Mouse (Mus musculus): Measurements from ENCODE around the gene Nup214.

- TF ChIP-seq CTCF (IDR thresholded peaks at IDR 0.05; ENCODE audit: low read depth, low read length) (no peak), GATA2 (IDR thresholded peaks at IDR 0.05; ENCODE audit: borderline replicate concordance, low read depth, low read length) (no peak), TAL1 (conservative IDR thresholded peaks at IDR 0.05; ENCODE audit: low read depth, low read length) (no peak), GATA1 (IDR thresholded peaks at IDR 0.05; ENCODE audit: borderline replicate concordance, low read length) (no peak)
These were observed 21.5 kb upstream of the Nup214 start for GRCm38 (mm10) chr2:31952725-31953124.
